Mouse (Mus musculus): ENCODE data around the gene Fry.

Gene Fry

DNA sequence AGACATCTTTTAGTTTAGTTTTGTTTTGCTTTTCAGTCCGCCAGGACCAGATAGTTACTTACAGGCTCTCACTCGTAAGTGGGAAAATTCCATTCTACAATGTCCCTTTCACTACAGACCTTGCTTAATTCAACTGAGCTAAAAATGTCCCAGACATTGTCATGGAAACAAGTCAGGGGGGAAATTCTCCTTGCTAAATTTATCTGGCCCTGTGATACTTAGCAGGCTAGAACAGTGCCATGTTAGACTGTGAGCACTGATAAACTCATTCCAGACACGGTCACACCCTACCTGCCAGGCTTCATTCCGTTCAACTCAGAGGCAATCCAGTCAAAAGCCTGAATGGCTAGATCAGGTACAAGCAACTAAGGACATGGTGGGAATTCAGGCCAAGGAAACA lies 227.9 kb downstream of the Fry start:
- no peak for DNase-seq

DNA sequence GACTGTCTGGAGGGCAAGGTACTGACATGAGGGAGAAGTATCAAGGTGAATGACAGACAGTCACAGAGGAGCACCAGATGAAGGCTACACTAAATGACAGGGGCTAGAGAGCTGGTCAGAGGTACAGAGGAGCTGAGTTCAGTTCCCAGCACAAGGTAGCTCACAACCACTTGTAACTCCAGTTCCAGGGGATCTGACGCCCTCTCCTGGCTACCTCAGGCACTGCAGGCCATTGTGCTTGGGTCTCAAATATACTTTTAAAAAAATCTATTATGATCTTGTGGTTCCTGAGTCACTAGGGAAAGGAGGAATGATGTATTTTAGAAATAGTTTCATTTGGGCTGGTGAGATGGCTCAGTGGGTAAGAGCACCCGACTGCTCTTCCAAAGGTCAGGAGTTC lies 229.4 kb downstream of the Fry start:
- DNase-seq, result peak in 1 of 2 experiments; percentile 7

DNA sequence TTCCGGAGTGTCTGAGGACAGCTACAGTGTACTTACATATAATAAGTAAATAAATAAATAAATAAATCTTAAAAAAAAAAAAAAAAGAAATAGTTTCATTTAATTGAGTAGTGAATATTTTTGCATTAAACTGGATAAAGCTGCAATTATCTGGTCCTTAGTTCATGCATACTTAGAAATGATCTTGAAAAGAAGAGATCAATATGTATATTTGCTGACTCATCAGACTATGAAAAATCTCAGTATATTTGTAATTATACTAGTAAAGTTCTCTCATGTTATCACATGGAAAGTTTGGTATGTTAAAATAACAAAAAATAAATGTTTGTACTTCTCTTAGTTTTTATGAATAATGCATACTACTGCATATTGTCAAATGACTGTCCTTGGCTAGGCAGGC lies 229.9 kb downstream of the Fry start:
- DNase-seq, result no peak

DNA sequence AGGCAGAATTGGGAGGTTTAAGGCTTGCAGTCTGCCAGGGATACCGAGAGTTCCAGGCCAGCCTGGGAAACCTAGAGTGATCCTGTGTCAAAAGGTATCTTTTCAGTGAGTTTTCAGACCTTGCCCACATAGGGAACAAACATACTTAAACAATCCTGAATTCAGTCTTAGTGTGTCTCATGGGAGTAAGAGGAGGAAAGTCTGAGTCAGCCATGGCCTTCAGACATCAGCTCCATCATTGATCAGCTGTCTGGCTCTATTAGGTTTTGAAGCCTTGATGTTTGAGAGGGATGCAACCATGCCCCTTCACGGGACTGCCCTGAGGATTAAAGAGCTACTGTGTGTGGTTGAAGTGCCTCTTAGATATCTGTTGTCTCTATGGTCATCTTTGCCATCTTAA lies 232.7 kb downstream of the Fry start:
- DNase-seq, result no peak

DNA sequence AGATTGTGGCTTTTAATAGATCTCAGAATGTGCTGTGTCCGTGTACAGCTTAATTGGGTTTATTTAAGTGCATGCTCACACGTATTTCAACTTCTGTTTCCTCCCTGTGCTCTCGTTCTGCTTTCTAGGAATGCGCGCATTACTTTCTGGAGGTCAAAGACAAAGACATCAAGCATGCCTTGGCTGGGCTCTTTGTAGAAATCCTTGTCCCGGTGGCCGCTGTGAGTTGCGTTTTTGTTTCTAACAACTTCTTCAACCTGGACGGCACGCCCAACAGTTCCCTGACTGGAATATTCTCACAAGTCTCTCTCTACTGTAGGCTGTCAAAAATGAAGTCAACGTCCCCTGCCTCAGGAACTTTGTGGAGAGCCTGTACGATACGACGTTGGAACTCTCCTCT lies 240.2 kb downstream of the Fry start:
- DNase-seq, result no peak

DNA sequence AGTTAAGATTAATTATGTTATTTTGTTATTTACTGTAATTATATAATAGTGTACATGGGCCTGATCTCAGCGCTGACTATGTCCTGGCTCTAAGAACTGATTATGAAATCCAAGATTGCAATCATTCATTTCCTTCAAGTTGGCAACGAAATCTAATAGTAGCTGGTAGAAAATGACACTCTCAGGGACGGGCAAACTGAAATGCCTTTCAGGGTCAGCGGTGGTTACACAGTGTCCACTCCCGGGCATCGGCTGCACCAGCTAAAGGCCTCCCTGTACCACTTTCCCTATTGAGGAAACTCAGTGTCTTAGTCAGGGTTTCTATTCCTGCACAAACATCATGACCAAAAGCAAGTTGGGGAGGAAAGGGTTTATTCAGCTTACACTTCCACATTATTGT lies 243.8 kb downstream of the Fry start:
- DNase-seq, result no peak

DNA sequence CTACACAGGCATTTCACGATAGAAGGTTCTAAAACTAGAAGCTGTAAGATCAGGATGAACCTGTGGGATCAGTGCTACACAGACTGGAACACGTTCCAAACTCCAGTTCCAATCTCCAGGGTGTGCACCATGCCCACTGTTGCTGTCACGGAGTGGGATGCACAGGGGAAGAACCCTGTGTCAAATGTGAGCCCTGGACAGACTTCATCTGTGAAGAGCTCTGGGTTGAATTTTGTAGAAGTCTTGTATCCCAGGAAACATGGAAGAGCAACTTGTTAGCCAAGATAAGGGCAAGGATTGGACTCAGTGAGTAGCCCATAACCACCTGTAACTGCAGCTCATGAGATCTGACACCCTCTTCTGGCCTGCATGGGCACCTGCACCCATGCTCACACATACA lies 246.2 kb downstream of the Fry start:
- DNase-seq, result no peak

DNA sequence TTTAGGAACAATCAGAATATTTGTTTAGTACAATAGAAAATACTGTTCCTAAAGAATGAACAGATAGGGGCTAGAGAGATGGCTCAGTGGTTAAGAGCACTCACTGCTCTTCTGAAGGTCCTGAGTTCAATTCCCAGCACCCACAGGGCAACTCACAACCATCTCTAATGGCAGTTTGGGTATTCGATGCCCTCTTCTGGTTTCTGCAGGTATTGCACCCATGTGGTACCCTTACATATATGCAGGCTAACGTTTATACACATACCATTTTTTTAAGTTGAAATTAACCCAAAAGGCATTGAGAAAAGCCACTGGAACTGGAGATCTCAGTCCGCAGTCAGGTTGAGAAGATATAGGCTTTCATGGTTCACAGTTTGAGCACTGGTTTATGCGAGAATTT lies 248.6 kb downstream of the Fry start:
- peak; percentile 9 to 16 for DNase-seq

DNA sequence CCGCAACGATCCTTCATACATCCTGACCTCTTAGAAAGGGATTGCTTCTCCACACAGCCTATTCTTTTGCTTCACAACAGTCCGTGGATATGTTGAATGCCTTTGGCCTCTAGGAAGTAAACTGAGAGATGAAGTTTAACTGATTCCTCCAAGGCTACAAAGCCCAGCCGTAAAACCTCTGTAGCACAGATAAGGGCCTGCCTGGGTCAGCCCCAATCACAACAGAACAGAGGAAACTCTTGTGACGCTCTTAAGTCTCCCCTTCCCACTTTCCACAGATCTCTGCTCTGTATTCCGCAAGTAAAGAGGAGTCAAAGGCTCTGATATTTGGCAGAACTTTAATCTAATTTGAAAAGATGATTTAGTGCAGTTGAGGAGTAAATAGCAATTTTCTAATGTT lies 251.8 kb downstream of the Fry start:
- DNase-seq, result no peak

DNA sequence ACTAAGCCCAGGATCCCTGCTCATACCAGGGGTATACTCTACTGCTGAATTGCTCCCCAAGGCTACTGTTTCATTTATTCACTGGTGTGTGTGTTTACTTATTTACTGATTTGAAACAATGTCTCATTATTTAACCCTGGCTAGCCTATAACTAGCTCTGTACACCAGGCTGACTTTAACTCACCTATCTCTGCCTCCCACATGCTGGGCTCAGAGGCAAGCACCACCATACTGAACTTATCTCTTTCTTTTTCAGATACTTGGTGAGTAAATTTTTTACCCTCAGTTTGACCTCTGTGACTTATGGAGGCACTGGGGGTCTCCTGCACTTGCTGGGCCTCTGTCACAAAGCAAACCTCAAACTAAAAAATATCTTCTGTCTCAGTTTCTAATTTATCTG lies 252.4 kb downstream of the Fry start:
- no peak for DNase-seq

DNA sequence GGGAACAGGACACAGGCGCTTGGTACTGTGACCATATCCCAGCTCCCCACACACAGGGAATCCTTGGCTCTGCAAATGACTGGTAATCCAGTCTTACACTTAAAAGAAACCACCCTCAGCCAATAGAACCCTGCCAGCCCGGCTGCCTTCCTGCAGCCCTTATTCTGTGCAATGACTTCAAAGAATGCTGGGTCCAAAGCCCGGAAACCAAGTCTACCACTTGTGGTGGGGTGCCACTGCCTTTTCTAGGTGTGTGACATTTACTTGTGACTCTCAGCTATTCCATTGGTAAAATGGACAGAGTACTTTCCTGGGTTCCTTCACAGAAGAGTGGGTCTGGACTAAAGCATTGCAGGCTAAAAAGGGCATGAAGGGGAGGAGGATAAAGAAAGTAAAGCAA lies 254.5 kb downstream of the Fry start:
- DNase-seq, result no peak

DNA sequence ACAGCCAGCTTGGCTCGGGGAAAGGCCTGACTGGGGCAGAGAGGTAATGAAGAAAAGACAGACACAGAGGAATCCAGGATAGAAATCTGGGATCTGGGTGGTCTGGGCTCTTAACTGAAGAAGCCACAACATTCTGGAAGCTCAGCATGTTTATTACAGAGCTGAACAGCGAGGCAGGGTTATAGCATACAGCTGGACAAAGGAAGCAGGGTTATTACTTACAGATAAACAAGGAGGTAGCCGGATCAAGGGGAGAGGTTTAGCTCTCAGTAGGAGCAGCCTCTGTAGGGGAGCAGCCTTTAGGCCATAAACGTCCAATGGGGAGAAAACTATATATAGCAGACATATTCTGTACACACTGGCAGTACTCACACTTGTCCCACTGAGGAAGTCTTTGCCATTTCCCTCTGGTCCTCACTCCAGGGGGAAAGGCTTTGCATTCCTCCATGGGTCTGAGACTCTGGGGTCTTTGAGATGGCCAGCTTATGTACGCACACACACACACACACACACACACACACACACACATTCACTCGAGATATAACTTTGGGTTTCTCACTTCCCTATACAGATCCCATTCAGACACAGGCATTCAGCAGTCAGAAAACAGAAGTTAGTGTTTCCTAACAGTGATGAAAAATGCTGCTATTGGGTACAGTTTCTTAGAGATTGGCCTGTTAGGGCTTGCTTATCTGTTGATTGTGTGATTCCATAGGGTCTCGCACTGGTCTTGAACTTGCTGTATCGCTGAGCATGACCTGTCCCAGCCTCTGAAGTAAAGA lies 256.5 kb downstream of the Fry start:
- DNase-seq, result no peak

DNA sequence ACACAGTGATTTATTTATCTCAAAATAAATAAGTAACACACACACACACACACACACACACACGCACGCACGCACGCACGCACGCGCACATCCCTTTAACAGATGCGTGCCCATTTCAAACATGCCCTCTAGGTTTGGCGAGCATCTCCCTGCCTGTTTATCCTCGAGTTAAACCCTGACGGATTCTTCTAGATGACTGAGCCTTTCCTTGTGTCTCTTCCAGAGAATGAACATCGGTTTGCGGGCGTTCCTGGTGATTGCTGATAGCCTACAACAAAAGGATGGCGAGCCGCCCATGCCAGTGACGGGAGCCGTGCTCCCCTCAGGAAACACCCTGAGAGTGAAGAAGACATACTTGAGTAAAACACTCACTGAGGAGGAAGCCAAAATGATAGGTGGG lies 260.1 kb downstream of the Fry start:
- no peak for DNase-seq

DNA sequence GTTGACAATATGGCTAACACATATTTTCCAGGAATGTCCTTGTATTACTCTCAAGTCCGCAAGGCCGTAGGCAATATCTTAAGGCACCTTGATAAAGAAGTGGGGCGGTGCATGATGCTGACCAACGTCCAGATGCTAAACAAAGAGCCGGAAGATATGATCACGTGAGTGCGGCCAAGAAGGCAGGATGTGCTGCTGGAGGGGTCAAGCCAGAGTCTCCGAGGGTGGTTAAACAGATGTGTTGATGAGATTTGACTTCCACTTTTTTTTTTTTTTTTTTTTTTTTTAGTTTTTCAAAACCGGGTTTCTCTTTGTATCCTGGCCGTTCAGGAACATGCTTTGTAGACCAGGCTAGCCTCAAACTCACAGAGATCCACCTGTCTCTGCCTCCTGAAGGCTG lies 262.3 kb downstream of the Fry start:
- no peak for DNase-seq

DNA sequence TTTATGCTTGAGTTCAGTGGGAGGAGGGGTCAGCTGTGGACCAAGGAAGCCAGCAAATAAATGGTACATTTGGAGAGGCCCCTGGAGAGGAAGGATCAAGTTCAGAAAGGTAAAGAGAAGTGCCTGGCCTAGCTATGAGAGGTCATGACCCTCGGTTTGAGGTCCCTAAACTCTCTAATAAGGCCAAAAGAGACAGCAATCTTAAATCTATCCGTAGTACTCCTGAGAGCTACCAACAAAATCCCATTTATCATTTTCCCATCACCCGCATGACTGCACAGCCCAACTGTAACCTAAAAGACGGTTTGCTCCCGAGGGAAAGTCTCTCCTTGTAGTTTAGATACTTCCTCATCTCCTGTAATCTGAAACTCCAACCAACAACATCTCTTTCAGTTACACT lies 264.0 kb downstream of the Fry start:
- no peak for DNase-seq

DNA sequence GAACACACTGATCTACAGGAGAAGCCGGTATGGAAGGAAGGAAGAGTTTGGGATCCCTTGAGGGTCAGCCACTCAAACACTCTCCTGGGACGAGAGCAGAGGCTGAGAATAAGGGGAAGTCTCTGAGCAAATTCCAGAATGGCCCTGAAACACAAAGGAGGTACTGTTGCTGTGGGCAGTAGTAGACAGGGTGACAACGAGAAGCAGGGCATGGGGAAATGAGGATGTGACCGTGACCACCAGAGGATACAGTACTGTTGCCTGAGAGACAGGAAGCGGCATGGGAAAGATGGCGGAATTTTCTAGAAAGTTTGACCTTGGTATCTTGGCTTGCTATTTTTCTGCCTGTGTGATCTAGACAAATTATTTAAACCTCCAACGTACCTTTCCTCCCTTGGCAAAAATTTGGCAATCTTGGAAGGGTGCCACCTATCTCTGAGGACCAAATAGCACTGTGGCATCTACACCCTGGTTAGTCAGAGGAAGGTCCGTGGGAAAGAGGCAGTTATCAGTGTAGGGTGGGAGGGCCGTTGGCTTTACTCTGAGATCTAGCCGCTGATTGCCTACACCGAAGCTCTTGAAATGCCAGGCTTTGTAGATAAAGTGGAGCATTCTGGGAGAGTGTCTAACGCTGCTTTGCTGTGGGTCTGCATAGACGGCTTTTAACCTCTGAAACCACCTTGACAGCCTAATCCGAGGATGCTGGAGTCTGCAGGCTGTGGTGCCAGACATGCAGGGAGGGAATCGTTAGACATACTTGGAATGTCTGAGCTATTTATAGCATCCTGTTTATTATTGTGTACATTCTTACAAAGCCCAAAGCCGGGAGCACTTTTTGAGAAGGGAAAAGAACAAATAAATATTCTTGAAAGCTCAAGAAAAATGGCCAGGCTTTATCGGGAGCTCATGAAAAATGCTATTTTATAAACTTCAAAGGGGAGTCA lies 266.1 kb downstream of the Fry start:
- no peak for DNase-seq

DNA sequence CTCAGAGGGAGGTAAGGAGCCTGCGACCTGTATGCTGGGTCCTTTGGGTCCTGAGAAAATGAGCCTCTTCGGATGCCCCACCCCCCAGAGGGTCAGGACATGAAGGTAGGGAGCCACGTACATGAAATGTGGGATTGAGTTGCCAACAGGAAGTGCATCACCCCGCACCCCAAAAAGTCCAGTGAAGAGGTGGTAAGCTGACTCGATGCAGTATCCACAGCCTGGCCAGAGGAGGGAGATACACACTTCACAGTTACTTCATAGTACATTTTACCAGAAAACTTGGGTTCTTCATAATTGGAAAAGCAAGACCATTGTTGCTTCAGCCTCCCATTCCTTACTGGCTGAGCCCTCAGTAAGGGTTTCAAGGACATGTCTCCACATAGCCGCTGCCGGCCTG lies 266.8 kb downstream of the Fry start:
- DNase-seq, result no peak

DNA sequence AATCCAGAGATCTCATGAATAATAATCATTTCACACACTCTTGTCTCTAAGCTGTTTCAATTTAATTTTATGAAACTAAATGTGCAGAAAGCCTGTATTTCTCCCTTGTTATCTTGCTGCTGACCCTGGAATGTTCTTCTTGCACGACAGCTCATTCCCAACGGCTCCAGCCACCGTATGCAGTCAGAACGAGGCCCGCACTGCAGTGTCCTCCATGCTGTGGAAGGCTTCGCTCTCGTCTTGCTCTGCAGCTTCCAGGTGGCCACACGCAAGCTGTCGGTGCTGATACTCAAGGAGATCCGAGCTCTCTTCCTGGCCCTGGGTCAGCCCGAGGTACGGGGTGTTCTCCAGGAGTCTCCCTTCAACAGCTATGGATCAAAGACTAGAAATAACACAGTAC lies 270.2 kb downstream of the Fry start:
- DNase-seq, result no peak

DNA sequence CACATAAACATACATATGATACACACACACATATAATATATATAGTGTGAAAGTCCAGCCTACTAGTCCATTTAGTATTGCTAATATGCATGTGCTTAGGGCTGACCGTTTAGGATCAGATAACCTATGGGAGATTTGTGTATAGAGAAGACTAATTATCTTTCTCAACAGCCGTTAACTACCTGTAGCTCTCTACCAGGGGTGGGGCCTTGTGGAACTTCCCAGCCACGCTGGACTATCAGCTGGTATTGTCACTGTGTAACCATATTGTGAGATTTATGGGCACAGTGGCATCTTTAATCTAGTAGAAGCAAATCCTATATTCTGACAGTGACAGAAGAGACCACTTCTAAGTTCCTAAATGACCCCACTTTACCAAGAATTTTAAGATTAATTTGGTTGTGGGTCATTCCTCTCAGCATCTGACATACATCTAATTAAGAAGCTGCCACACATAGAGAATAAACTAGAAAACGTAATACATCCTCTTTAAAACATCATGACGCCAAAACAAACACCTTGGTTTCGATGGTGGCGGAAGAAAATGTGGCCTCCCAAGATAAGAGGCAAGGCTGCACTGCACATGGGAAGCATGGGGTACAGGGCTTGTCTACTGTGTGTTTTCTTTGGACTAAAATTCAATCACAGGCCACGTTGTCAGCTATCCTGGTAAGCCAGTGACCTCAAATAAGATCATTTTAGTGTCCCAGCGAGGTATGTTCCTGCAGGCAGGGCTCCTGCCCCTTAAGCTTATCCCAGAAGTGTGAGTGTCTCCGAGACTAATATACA lies 271.3 kb downstream of the Fry start:
- DNase-seq, result no peak

DNA sequence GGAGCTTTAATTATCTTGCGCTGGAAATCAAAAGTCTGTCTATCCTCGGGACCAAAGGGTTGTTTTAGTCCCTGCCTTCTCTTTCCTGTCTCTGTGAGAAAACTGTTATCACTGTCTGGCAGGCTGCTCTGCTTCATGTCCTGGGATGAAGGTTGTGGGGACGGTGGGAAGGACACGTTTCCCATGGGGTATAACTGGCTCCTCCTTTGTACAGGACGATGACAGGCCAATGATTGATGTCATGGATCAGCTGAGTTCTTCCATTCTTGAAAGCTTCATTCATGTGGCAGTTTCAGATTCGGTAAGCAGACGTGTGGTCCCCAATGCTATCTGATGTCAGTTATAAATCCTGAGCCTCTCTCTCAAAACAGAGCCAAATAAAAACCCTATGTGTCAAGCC lies 272.0 kb downstream of the Fry start:
- DNase-seq, result no peak

DNA sequence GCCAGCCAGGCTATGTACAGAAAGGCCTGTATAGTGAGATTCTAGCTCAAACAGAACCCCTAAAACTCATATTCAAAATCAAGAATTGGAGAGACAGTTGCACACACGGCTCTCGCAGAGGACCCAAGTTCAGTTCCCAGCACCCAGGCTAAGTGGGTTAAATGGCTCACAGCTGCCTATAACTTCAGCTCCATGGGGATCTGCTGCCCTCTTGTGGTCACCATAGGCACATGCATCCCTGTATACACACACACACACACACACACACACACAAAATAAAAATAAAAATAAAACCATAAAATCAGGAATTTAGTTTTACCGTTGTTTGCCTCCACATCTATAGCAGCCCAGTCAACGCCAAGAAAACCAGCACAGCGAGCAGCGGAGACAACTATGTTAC lies 276.2 kb downstream of the Fry start:
- DNase-seq, result peak; percentile 9 to 11

DNA sequence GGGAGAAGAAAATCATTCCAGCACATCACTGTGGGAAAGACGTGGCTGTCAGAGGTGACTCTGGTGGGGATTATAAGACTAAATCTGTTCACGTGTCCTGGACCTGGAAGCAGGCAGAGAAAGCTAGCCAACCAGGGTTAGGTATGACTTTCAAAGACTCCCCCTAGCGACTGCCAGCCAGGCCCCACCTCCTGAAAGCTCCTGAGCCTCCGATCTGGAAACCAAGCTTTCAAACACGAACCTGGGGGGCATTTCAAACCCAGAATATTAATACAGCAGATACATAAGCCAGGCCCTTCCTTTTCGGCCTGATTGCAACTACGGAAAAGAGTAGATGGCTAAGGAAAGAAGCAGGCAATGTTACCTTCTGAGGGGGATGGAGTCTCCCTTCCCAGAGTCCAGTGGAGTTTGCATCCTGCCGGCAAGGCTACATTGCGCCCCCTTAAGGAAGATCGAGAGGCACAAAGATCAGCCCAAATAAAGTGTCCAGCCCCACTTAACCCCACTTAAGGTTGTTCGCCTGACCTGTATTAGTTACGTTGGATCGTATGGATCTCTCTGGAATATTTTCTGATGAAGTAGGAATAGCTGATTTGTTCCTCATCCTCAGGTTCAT lies 284.5 kb downstream of the Fry start:
- DNase-seq, result no peak

DNA sequence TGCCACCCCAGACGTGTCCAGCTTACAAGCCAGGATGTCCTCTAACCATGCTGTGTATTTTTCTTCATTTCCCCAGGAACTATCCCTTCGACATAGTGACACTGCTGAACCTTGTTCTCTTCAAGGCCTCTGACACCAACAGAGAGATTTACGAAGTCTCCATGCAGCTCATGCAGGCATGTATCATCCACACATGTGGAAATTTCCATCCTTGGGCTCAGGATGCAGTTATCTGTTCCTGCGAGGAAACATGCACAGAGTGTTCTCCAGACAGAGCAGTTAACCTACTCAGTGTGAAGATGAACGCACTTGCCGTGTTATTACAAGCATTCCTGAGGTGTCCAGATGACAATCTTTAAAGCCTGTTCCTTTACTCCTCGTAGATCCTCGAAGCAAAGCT lies 286.4 kb downstream of the Fry start:
- DNase-seq, result no peak
